In the genomic region with DNA sequence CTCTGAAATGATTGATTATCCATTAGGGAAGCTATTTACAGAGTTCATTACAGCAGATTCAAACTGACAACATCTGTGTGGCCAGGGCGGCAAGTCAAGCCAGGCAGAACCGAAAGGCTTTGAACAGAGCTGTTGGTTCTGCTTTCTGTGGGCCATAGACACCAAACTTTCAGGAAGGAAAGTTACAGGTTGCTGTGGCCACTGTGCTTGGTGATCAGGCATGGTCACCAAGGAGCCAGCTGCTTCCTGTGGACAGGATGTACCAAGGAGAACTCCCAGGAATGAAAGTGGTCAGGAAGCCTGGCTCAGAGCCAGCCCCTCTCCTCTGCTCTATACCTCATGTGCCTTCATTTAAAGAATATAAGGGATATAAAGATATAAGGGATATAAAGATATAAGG, we compare ENCODE assay signal across 12 mouse cellular contexts. TPM values are rescaled to one million over a fixed set of nuclear protein-coding genes. Genes with fewer than 3 reads are reported as not detected.
DNase-seq lines count a peak whose midpoint lies in the region; ATAC-seq and TF ChIP-seq lines count a peak whose summit lies in the region.
"Had no signal": no experiment of that assay in that cellular context is flagged by ENCODE, and none has a peak within 500 bp of the region (broad histone marks: within the 10 kb centered on the region; RNA-seq: fewer than 3 reads in every experiment).

No protein-coding gene starts in this region.

- H3K4me2 ChIP-seq in kidney, embryonic 14.5 days (replicated peaks; ENCODE audit: low read depth, low read length), result no peak overlapping the region
- no peak overlapping the region for H3K4me2 ChIP-seq in heart, embryonic 13.5 days
- H3K4me2 ChIP-seq: forebrain, embryonic 15.5 days had no signal

- ATAC-seq in kidney, embryonic 14.5 days (ENCODE audit: low FRiP score, low TSS enrichment), result no peak
- ATAC-seq in heart, embryonic 13.5 days (ENCODE audit: extremely low read depth, insufficient number of reproducible peaks, low FRiP score, low TSS enrichment), result no peak
- ATAC-seq: forebrain, embryonic 15.5 days had no signal

- no peaks in the 10 kb centered on the region for H3K27me3 ChIP-seq in kidney, adult 2 months (replicated peaks; ENCODE audit: control insufficient read depth, insufficient read depth, low read length)
- no peaks in the 10 kb centered on the region for H3K27me3 ChIP-seq in kidney, embryonic 14.5 days (ENCODE audit: control insufficient read depth, insufficient read depth, low read length)
- no peaks in the 10 kb centered on the region for H3K27me3 ChIP-seq in heart, embryonic 13.5 days (replicated peaks)
- H3K27me3 ChIP-seq in spleen, adult 2 months (ENCODE audit: control insufficient read depth, insufficient read depth, low read length), result no peaks in the 10 kb centered on the region
- H3K27me3 ChIP-seq: forebrain, embryonic 15.5 days had no signal

- peak; percentile 52 for DNase-seq in kidney, adult 2 months
- peak; percentile 25 to 41 for DNase-seq in kidney, postnatal 4 days
- DNase-seq in spleen, adult 2 months (ENCODE audit: low read depth in 1 of 2, low spot score in 2 of 2), result peak in 1 of 2 experiments; percentile 48
- DNase-seq in layer of hippocampus, postnatal 14 days (ENCODE audit: low spot score in 2 of 2), result no peak
- DNase-seq in T-cell, adult 2 months (ENCODE audit: low spot score), result no peak
- no peak for DNase-seq in right cerebral cortex, postnatal 25 days
- DNase-seq: cerebellum, adult 11 months; layer of hippocampus, adult 9-11 months had no signal

- WGBS in kidney, adult 2 months, result 55% methylated on average over 2 of the region's 2 CpGs
- 55% methylated on average over 2 of the region's 2 CpGs for WGBS in kidney, embryonic 14.5 days
- 73% methylated on average over 2 of the region's 2 CpGs for WGBS in heart, embryonic 13.5 days
- 7% methylated on average over 2 of the region's 2 CpGs for WGBS in spleen, adult 2 months

- no peak overlapping the region for H3K9ac ChIP-seq in kidney, embryonic 14.5 days (ENCODE audit: low read depth, low read length)
- H3K9ac ChIP-seq in heart, embryonic 13.5 days, result no peak overlapping the region
- H3K9ac ChIP-seq: forebrain, embryonic 15.5 days had no signal

- TF ChIP-seq CTCF in kidney, adult 2 months (conservative IDR thresholded peaks at IDR 0.05; ENCODE audit: insufficient read depth, insufficient read length, low read depth, low read length), result no peak
- TF ChIP-seq CTCF in spleen, adult 2 months (IDR thresholded peaks at IDR 0.05; ENCODE audit: extremely low read depth, insufficient read depth, insufficient read length, insufficient replicate concordance), result no peak

- H3K36me3 ChIP-seq in kidney, adult 2 months (ENCODE audit: control insufficient read depth, insufficient read depth, low read length), result no peaks in the 10 kb centered on the region
- no peaks in the 10 kb centered on the region for H3K36me3 ChIP-seq in kidney, embryonic 14.5 days (ENCODE audit: control insufficient read depth, insufficient read depth, low read length)
- H3K36me3 ChIP-seq in heart, embryonic 13.5 days, result no peaks in the 10 kb centered on the region
- no peaks in the 10 kb centered on the region for H3K36me3 ChIP-seq in spleen, adult 2 months (ENCODE audit: control insufficient read depth, insufficient read depth, low read length)
- H3K36me3 ChIP-seq: forebrain, embryonic 15.5 days had no signal

- 0 out of 2 replicates have a peak overlapping the region, but pooled peaks have one; percentile 3 for H3K27ac ChIP-seq in kidney, adult 2 months (ENCODE audit: insufficient read depth, low read depth, low read length)
- H3K27ac ChIP-seq in kidney, embryonic 14.5 days (ENCODE audit: low read depth, low read length), result no peak overlapping the region
- H3K27ac ChIP-seq in heart, embryonic 13.5 days (replicated peaks), result 0 out of 2 replicates have a peak overlapping the region, but pooled peaks have one; percentile 15
- peak overlapping the region; percentile 55 for H3K27ac ChIP-seq in spleen, adult 2 months (ENCODE audit: insufficient read depth, low read length)
- H3K27ac ChIP-seq: forebrain, embryonic 15.5 days had no signal

- no peak overlapping the region for H3K4me3 ChIP-seq in kidney, adult 2 months (ENCODE audit: insufficient read depth, low read depth, low read length)
- H3K4me3 ChIP-seq in kidney, embryonic 14.5 days (ENCODE audit: low read length), result no peak overlapping the region
- no peak overlapping the region for H3K4me3 ChIP-seq in heart, embryonic 13.5 days
- H3K4me3 ChIP-seq in spleen, adult 2 months (ENCODE audit: extremely low read depth, insufficient read depth, insufficient read length), result no peak overlapping the region
- H3K4me3 ChIP-seq: forebrain, embryonic 15.5 days; megakaryocyte, embryonic 14.5 days had no signal

- H3K9me3 ChIP-seq in kidney, embryonic 14.5 days (ENCODE audit: control insufficient read depth, low read length), result no peaks in the 10 kb centered on the region
- H3K9me3 ChIP-seq in heart, embryonic 13.5 days, result no peaks in the 10 kb centered on the region
- H3K9me3 ChIP-seq: forebrain, embryonic 15.5 days; megakaryocyte, embryonic 14.5 days had no signal

- H3K4me1 ChIP-seq in kidney, adult 2 months (ENCODE audit: control insufficient read depth, insufficient read depth, low read length), result no peaks in the 10 kb centered on the region
- H3K4me1 ChIP-seq in kidney, embryonic 14.5 days (ENCODE audit: control insufficient read depth, insufficient read depth, low read length), result no peaks in the 10 kb centered on the region
- peaks cover 18% of the 10 kb centered on the region; the same call in 1 of the 2 replicates for H3K4me1 ChIP-seq in heart, embryonic 13.5 days
- H3K4me1 ChIP-seq in spleen, adult 2 months (ENCODE audit: control insufficient read depth, insufficient read depth, insufficient read length), result peaks cover 17% of the 10 kb centered on the region
- H3K4me1 ChIP-seq: forebrain, embryonic 15.5 days had no signal

- no peak for TF ChIP-seq POLR2A in kidney, adult 2 months (IDR thresholded peaks at IDR 0.05; ENCODE audit: low read depth, low read length)
- no peak for TF ChIP-seq POLR2A in spleen, adult 2 months (IDR thresholded peaks at IDR 0.05; ENCODE audit: low read depth, low read length)

RNA-seq across cellular contexts. Expression of gene Smpd3, which starts 30.2 kb away (rescaled TPM):
- polyA plus RNA-seq in kidney, adult 2 months (2012; rRNA removed), result 0.84 and 1.1 TPM in 2 replicates
- polyA plus RNA-seq in kidney, embryonic 14.5 days (2014; fragmentation: Nextera tagmentation; extraction: Ambion mirVana), result 0.12 and 0.19 TPM in 2 replicates
- polyA plus RNA-seq in heart, embryonic 13.5 days (2015; fragmentation: Nextera tagmentation; extraction: Ambion mirVana), result 1.6 and 2.0 TPM in 2 replicates
- 1.1 and 1.4 TPM in 2 replicates for polyA plus RNA-seq in spleen, adult 2 months (2012; rRNA removed)
- 100 to 1,000 TPM; 105 to 107 TPM for total RNA-seq in layer of hippocampus, postnatal 14 days (2021)

Comparison
In these comparisons a context has a peak if more than half of its experiments do, and no peak if none do; other contexts are left out.
1. DNase-seq: peak in kidney, adult 2 months (single experiment) and kidney, postnatal 4 days (2 of 2); none in layer of hippocampus, postnatal 14 days (0 of 2), T-cell, adult 2 months (single experiment) and right cerebral cortex, postnatal 25 days (single experiment).